Mouse (Mus musculus) cerebellum, adult 2 months (tissue): ENCODE measurements around the gene Cbfa2t3.

Experiments used
- CTCF ChIP-seq: fragments of 200-500 bp; IDR thresholded peaks from 2 replicates; pipeline ENCODE4 v1.5.1; 2011; ENCODE audit warnings: low read depth, mild to moderate bottlenecking, control low read depth, low read length, moderate library complexity, borderline replicate concordance; ENCODE audit not compliant: insufficient read depth
- POLR2A ChIP-seq: fragments of 200-500 bp; IDR thresholded peaks from 2 replicates; pipeline ENCODE4 v1.6.1; 2011; ENCODE audit warnings: low read length, control low read depth, borderline replicate concordance; ENCODE audit not compliant: insufficient read depth

GRCm38 (mm10) chr8:122739102-122739725 lies 40.3 kb upstream of the Cbfa2t3 start:
- no peak for TF ChIP-seq CTCF
- TF ChIP-seq POLR2A: no peak
